Mouse (Mus musculus) hindbrain, postnatal 0 days (tissue): ENCODE measurements around the gene Tnnc2. TPM values are rescaled to one million over a fixed set of nuclear protein-coding genes. Genes with fewer than 3 reads are reported as not detected.
"Not testable (repeated sequence)": the region's sequence is repeated elsewhere in the genome, so short reads cannot be mapped to it uniquely, and the experiment has no call there.

ENCODE experiments used
- ATAC-seq: fragments of 200-750 bp; cut with Nextera tagmentation; 2 replicates; pipeline ENCODE4 v1.8.0; 2017; ENCODE audit warnings: mild to moderate bottlenecking, moderate TSS enrichment, moderate library complexity
- DNase-seq: peaks from one replicate; pipeline ENCODE4 v3.0.0-alpha.2; 2015; ENCODE audit warnings: low spot score
- H3K27ac ChIP-seq: fragments of 300-500 bp; sonication (generic); 2 replicates; pipeline ENCODE4 v1.5.1; 2014; ENCODE audit warnings: mild to moderate bottlenecking
- H3K27me3 ChIP-seq: fragments of 300-500 bp; sonication (generic); 2 replicates; pipeline ENCODE4 v1.6.1; 2014; ENCODE audit warnings: low read length, mixed read lengths; ENCODE audit not compliant: insufficient read depth
- H3K36me3 ChIP-seq: fragments of 300-500 bp; sonication (generic); 2 replicates; pipeline ENCODE4 v1.6.1; 2014; ENCODE audit warnings: low read length, mixed read lengths; ENCODE audit not compliant: insufficient read depth
- H3K4me1 ChIP-seq: fragments of 300-500 bp; sonication (generic); 2 replicates; pipeline ENCODE4 v1.6.1; 2014; ENCODE audit warnings: antibody characterized with exemption, low read length, mixed read lengths; ENCODE audit not compliant: insufficient read depth
- H3K4me2 ChIP-seq: fragments of 300-500 bp; sonication (generic); 2 replicates; pipeline ENCODE4 v1.6.1; 2014; ENCODE audit warnings: low read depth, mild to moderate bottlenecking, low read length, moderate library complexity, mixed read lengths
- H3K4me3 ChIP-seq: fragments of 300-500 bp; sonication (generic); 2 replicates; pipeline ENCODE4 v1.5.1; 2014; ENCODE audit warnings: low read length
- H3K9ac ChIP-seq: fragments of 300-500 bp; sonication (generic); replicated peaks from 2 replicates; pipeline ENCODE4 v1.6.1; 2014; ENCODE audit warnings: mild to moderate bottlenecking, low read length, moderate library complexity, mixed read lengths
- H3K9me3 ChIP-seq: fragments of 300-500 bp; sonication (generic); 2 replicates; pipeline ENCODE4 v1.6.1; 2016; ENCODE audit warnings: low read length, mixed read lengths
- CTCF ChIP-seq: IDR thresholded peaks from 2 replicates; pipeline ENCODE4 v1.5.1; 2016; ENCODE audit warnings: antibody characterized with exemption, control low read depth, low read depth
- WGBS: fragments of 180-500 bp; shearing (Covaris S2); extraction: QIAGEN DNeasy Blood & Tissue Kit; methylation state at CpG from one replicate; pipeline ENCODE4 v1.1.7; 2014; 5-methylcytosine and 5-hydroxymethylcytosine counted together
- polyA plus RNA-seq: library from polyadenylated mRNA; unstranded; fragments of >200 nt; fragmentation: Nextera tagmentation; extraction: Ambion mirVana; gene quantifications from 2 replicates; pipeline ENCODE4 v1.2.1, GENCODE M21; 2015
- total RNA-seq: library from RNA; depleted of rRNA; stranded (reverse); fragments of >200 nt; gene quantifications from 2 replicates; pipeline ENCODE4 v1.2.3, GENCODE M21; 2014

Gene Tnnc2
- total and polyA plus RNA-seq, 2 experiments from 2014 or later: 0.30 TPM; not detected in 1

DNA sequence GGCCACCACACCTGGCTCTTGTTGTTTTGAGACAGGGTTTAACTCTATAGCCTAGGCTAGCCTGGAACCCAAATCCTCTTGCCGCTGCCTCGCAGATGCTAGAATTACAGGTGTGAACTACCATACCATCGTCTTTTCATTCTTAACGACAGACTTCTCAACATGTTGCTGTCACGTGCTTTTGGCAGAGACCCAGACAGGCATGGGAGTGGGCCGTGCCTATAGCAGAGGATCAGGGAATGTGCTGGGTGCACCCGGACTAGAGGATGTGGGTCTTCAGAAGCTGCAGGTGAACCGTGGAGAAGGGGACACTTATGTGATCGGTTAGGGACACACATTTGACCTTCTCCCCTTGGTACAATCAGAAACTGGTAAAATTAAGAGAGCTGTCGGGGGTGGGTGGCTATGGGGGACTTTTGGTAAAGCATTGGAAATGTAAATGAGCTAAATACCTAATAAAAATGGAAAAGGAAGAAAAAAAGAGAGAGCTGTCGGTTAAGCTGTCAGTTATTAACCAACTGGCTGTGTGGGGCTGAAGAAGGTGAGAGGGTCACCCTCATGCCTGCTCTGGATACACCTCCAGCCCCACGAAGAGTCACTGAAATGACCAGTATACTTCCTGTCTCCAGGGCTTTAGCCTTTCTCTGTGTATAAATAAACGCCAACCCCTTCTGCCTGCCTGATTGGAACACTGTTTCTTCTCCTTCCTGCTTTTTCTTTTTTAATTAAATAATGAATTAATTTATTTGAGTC, 20.7 kb upstream of the Tnnc2 start:
- H3K4me3 ChIP-seq: no peak overlapping the region
- no peaks in the 10 kb centered on the region for H3K9me3 ChIP-seq
- DNase-seq (no peak), ATAC-seq (no peak)
- H3K36me3 ChIP-seq: peaks cover 20% of the 10 kb centered on the region; the same call in 1 of the 2 replicates
- no peaks in the 10 kb centered on the region for H3K27me3 ChIP-seq
- H3K4me2 ChIP-seq: no peak overlapping the region
- no peak for TF ChIP-seq CTCF
- WGBS: 91% methylated on average over 13 of the region's 13 CpGs
- H3K27ac ChIP-seq: no peak overlapping the region
- no peak overlapping the region for H3K9ac ChIP-seq
- peaks cover 4% of the 10 kb centered on the region; the same call in 1 of the 2 replicates for H3K4me1 ChIP-seq

DNA sequence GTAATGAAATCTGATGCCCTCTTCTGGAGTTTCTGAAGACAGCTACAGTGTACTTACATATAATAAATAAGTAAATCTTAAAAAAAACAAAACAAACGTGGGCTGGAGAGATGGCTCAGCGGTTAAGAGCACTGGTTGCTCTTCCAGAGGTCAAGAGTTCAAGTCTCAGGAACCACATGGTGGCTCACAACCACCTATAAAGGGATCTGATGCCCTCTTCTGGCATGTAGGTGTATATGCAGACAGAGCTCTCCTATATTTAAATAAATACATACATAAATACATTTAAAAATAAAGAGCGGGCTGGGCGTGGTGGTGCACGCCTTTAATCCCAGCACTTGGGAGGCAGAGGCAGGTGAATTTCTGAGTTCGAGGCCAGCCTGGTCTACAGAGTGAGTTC, 18.8 kb upstream of the Tnnc2 start:
- H3K4me1 ChIP-seq, H3K9me3 ChIP-seq, ATAC-seq, H3K4me3 ChIP-seq, H3K27ac ChIP-seq, H3K9ac ChIP-seq, H3K27me3 ChIP-seq, H3K4me2 ChIP-seq: not testable (repeated sequence)
- 84% methylated on average over 6 of the region's 6 CpGs for WGBS
- peak; percentile 33 for DNase-seq
- peak; percentile 44 for TF ChIP-seq CTCF
- H3K36me3 ChIP-seq: peaks cover 27% of the 10 kb centered on the region; the same call in 1 of the 2 replicates

DNA sequence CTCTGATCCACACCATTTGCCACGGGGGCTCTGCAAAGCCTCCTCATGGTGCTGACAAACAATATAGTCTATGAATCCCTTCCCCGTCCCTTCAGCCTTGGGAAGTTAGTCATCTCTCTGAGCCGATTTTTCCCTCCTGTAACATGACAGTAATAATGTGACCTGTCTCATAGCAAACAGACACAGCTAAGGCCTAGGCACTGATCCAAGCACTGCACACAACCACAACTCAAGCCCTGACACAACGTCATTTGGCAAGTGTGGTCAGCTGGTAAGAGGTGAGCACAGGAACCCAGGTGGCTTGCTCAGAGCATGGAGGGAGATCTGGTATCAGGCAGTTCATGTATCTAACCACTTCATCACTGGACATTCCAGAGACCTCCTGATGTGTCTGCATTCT, 16.1 kb upstream of the Tnnc2 start:
- TF ChIP-seq CTCF: no peak
- DNase-seq (no peak), ATAC-seq (no peak)
- Histone ChIP-seq H3K4me3 (no peak overlapping the region), H3K9me3 (no peaks in the 10 kb centered on the region), H3K4me2 (no peak overlapping the region), H3K27me3 (no peaks in the 10 kb centered on the region), H3K36me3 (peaks cover 39% of the 10 kb centered on the region; the same call in 1 of the 2 replicates), H3K4me1 (no peaks in the 10 kb centered on the region), H3K27ac (no peak overlapping the region), H3K9ac (no peak overlapping the region)
- WGBS: 86% methylated on average over 4 of the region's 4 CpGs

DNA sequence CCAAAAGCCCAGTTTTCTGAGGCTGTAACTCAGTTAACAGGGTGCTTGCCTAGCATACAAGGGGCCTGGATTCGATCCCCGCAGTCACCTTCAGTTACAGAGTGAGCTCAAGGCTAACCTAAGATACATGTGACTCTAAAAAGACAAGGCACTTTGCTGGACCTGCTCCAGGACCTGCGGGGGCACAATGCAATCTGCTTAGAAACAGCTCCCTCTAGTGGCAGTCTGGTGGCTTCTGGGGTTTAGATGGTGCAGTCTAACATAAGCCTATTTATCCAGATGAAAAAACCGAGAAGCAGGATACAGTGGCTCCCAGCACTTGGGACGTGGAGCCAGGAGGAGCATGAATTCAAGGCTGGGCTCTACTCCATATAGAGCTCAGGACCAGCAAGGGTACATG, 14.5 kb upstream of the Tnnc2 start:
- Histone ChIP-seq H3K4me1 (no peaks in the 10 kb centered on the region), H3K4me2 (no peak overlapping the region), H3K9me3 (no peaks in the 10 kb centered on the region), H3K27ac (no peak overlapping the region), H3K4me3 (no peak overlapping the region), H3K36me3 (peaks cover 40% of the 10 kb centered on the region; the same call in 1 of the 2 replicates), H3K27me3 (no peaks in the 10 kb centered on the region), H3K9ac (no peak overlapping the region)
- WGBS: 30% methylated on average over 5 of the region's 5 CpGs
- DNase-seq (peak; percentile 96), ATAC-seq (peak; percentile 58)
- TF ChIP-seq CTCF: peak; percentile 90

DNA sequence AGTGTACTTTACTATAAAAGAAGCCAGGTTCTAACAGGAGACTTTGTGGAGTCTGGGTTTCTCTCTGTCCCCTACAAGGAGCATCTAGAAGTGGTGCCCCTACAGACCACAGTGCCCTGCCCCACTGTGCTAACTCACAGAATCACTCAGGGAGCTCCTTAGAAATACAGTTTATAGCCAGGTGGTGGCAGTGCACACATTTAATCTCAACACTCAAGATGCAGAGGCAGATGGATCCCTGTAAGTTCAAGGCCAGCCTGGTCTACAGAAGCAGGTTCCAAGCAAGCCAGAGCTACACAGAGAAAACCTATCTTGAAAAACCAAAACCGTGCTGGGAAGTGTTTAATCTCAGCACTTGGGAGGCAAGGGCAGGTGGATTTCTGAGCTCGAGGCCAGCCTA, 14.0 kb upstream of the Tnnc2 start:
- H3K27ac ChIP-seq: 0 out of 2 replicates have a peak overlapping the region, but pooled peaks have one; percentile 22
- no peaks in the 10 kb centered on the region for H3K9me3 ChIP-seq
- peaks cover 40% of the 10 kb centered on the region; the same call in 1 of the 2 replicates for H3K36me3 ChIP-seq
- H3K4me1 ChIP-seq: no peaks in the 10 kb centered on the region
- peak; percentile 39 for DNase-seq
- H3K4me2 ChIP-seq: no peak overlapping the region
- 90% methylated on average over 2 of the region's 2 CpGs for WGBS
- no peak overlapping the region for H3K4me3 ChIP-seq
- H3K9ac ChIP-seq: no peak overlapping the region
- ATAC-seq: no peak
- TF ChIP-seq CTCF: no peak
- H3K27me3 ChIP-seq: no peaks in the 10 kb centered on the region

DNA sequence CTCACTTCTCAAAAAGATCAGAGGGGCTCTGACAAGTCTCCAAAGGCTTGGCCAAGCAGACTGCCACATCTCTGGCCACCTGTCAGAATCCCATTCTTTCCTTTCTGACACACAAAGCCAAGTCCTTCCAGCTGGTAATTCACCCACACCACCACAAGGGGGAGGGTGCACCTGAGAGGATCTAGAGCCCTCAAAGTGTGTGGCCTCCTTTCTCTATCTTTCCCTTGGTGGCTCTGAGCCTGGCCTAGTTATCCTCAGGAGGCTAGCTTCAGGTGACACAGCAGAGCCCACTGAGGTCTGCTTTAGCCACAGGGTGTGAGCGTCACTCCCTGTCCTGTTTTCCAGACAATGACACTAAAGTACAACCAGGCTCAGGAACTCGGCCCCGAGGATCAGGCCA, 13.5 kb upstream of the Tnnc2 start:
- H3K27ac ChIP-seq: peak overlapping the region; percentile 22; the same call in 1 of the 2 replicates
- no peak overlapping the region for H3K9ac ChIP-seq
- ATAC-seq: peak; percentile 13; the same call in 1 of the 2 replicates
- H3K27me3 ChIP-seq: no peaks in the 10 kb centered on the region
- H3K9me3 ChIP-seq: no peaks in the 10 kb centered on the region
- H3K4me1 ChIP-seq: no peaks in the 10 kb centered on the region
- no peak overlapping the region for H3K4me3 ChIP-seq
- peaks cover 40% of the 10 kb centered on the region; the same call in 1 of the 2 replicates for H3K36me3 ChIP-seq
- no peak overlapping the region for H3K4me2 ChIP-seq
- peak; percentile 64 for DNase-seq
- 79% methylated on average over 3 of the region's 3 CpGs for WGBS
- peak; percentile 78 for TF ChIP-seq CTCF
